Mouse (Mus musculus) small intestine, adult 2 months (tissue): ENCODE measurements around the gene Nt5dc3. TPM values are rescaled to one million over a fixed set of nuclear protein-coding genes. Genes with fewer than 3 reads are reported as not detected.

Source experiments
- H3K27ac ChIP-seq: fragments of 200-500 bp; 2 replicates; pipeline ENCODE4 v1.5.1; 2012; ENCODE audit warnings: low read depth, low read length, control low read depth, inconsistent platforms; ENCODE audit not compliant: insufficient read depth
- H3K27me3 ChIP-seq: fragments of 200-500 bp; 2 replicates; pipeline ENCODE4 v1.6.1; 2012; ENCODE audit warnings: mild to moderate bottlenecking, moderate library complexity, low read length, inconsistent platforms; ENCODE audit not compliant: control insufficient read depth, insufficient read depth
- H3K36me3 ChIP-seq: fragments of 200-500 bp; 2 replicates; pipeline ENCODE4 v1.6.1; 2012; ENCODE audit warnings: mild to moderate bottlenecking, low read length, control low read depth, inconsistent platforms; ENCODE audit not compliant: control insufficient read depth, insufficient read depth
- H3K4me1 ChIP-seq: fragments of 200-500 bp; 2 replicates; pipeline ENCODE4 v1.6.1; 2012; ENCODE audit warnings: low read length, inconsistent platforms, mixed read lengths; ENCODE audit not compliant: control insufficient read depth, insufficient read depth, insufficient read length
- H3K4me3 ChIP-seq: fragments of 200-500 bp; 2 replicates; pipeline ENCODE4 v1.5.1; 2012; ENCODE audit warnings: low read depth, mild to moderate bottlenecking, control low read depth, inconsistent platforms, low read length, moderate library complexity
- CTCF ChIP-seq: fragments of 200-500 bp; IDR thresholded peaks from 2 replicates; pipeline ENCODE4 v1.5.1; 2012; ENCODE audit warnings: low read depth, mild to moderate bottlenecking, control low read depth, inconsistent platforms, low read length, moderate library complexity, mixed read lengths; ENCODE audit not compliant: insufficient replicate concordance, insufficient read length; ENCODE audit errors: extremely low read depth
- POLR2A ChIP-seq: fragments of 200-500 bp; IDR thresholded peaks from 2 replicates; pipeline ENCODE4 v1.6.1; 2012; ENCODE audit warnings: low read depth, mild to moderate bottlenecking, control low read depth, inconsistent platforms, low read length, moderate library complexity
- WGBS: fragments of 180-500 bp; shearing (Covaris S2); methylation state at CpG from one replicate; pipeline ENCODE4 v1.1.7; 2018; 5-methylcytosine and 5-hydroxymethylcytosine counted together
- polyA plus RNA-seq: library from polyadenylated mRNA; depleted of rRNA; stranded (reverse); fragments of >200 nt; gene quantifications from 2 replicates; pipeline ENCODE4 v1.2.3, GENCODE M21; 2012

Nt5dc3 gene
- polyA plus RNA-seq, 1 experiment = 1.8 TPM

DNA sequence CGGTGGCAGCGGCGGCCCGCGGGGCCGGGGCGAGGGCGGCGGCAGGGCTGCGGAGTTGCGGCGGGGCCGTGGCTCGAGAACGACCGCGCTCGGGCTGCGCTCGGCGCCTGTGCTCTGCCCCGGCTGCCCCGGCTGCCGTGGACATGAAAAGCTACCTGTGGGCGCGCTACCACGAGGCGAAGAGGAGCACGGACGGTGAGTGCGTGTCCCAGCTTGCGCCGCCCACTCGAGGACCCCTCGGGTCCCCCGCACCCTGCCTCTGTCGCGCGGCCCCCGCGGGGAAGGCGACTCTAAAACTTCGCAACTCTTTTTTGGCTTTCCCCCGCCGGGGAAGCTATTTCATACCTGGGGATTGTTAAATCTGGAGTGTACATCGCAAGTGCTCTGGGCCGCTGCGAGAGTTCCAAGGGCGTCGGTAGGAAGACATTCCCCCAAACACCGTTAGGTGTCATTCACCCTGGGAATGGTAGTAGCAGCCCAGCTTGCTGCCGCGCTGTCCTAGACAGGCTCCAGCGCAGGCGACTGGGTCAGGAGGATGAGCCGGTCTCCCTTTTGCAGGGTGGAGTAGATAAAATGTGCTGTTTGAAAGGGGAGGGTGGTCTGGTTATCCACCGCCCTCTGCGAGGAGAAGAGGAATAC, 431 bp downstream of the Nt5dc3 start:
- TF ChIP-seq POLR2A = no peak
- peak; percentile 5; the same call in 1 of the 2 replicates for TF ChIP-seq CTCF
- H3K36me3 ChIP-seq = no peaks in the 10 kb centered on the region
- peak overlapping the region; percentile 64 for H3K4me3 ChIP-seq
- peaks cover 12% of the 10 kb centered on the region for H3K4me1 ChIP-seq
- H3K27ac ChIP-seq = 0 out of 2 replicates have a peak overlapping the region, but pooled peaks have one; percentile 4
- 1% methylated on average over 56 of the region's 58 CpGs for WGBS
- peaks cover 8% of the 10 kb centered on the region for H3K27me3 ChIP-seq

DNA sequence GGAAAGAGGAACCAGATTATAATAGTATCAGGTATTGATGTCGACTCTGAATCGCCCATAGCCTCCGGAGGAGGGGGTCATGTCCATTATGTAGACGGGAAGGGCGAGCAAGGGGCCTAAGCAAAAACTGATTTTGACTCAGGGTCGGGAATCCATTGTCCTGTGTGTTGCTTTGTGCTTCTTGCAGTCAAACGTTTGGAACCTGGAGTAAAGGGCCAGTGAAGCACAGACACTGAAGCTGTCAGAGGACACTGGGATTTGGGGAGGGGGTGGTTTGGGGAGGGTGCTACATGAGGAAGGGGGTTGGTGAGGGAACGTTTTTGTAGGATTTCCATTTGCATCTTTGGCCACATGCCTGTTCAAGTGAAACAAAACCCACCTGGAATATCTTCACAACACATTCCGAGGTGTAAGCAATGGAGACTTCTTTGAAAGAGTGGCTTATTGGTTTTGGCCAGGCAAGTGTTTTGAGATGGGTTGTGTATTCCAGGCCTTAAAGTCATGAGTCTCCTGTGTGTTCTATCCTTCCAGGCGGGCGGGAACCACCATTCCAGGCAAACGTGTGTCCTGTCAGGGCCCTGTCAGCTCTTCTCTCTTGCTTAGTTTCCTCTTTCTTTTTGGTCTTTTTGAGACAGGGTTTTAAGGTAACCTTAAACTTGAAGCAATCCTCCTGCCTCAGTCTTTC, 1.2 kb downstream of the Nt5dc3 start:
- TF ChIP-seq CTCF (no peak), POLR2A (no peak)
- Histone ChIP-seq H3K27me3 (peaks cover 8% of the 10 kb centered on the region), H3K36me3 (no peaks in the 10 kb centered on the region), H3K27ac (no peak overlapping the region), H3K4me3 (peak overlapping the region; percentile 64), H3K4me1 (peaks cover 12% of the 10 kb centered on the region)
- WGBS = 38% methylated on average over 12 of the region's 12 CpGs

DNA sequence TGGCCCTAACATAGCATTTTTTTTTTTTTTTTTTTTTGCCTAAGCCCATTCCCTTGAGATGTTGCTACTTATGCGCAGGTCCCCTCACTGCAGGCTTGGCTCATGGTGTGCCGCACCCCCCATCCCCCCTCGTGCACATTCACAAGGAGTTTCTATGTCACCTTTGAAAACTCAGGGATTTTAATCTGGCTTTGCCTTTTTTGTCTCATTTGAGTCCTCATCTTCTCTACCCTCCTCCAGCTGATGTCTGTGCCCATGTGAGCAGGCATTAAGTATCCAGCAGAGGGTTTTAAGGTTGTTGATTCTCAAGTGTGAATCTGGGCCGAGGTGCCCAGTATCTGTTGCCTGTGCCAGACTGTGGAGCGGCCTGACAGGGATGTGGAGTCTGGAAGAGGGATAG, 2.8 kb downstream of the Nt5dc3 start:
- TF ChIP-seq POLR2A (no peak), CTCF (no peak)
- no peaks in the 10 kb centered on the region for H3K36me3 ChIP-seq
- peaks cover 8% of the 10 kb centered on the region for H3K27me3 ChIP-seq
- 79% methylated on average over 5 of the region's 5 CpGs for WGBS
- H3K4me1 ChIP-seq = peaks cover 12% of the 10 kb centered on the region
- H3K4me3 ChIP-seq = no peak overlapping the region
- H3K27ac ChIP-seq = no peak overlapping the region

DNA sequence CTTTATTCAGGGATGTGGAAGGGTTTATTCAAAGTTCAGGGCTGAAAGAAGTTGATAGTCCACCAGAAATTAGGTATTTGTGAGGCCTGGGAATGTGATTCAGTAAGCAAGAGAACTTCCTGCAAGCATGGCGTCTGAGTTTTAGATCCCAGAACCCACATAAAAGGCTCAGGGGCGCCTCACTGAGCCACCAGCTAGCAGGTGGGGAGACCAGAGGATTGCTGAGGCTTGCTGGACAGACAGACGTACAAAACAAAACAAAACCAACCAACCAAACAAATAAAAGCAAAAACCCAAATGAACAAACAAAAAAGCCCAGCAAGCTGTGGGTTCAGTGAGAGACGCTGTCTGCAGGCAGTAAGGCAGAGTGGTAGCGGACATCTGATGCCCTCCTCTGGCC, 3.9 kb downstream of the Nt5dc3 start:
- no peak overlapping the region for H3K4me3 ChIP-seq
- peaks cover 8% of the 10 kb centered on the region; the same call in 1 of the 2 replicates for H3K27me3 ChIP-seq
- no peak overlapping the region for H3K27ac ChIP-seq
- WGBS = 72% methylated on average over 5 of the region's 5 CpGs
- peaks cover 10% of the 10 kb centered on the region for H3K4me1 ChIP-seq
- TF ChIP-seq CTCF = no peak
- no peaks in the 10 kb centered on the region for H3K36me3 ChIP-seq

DNA sequence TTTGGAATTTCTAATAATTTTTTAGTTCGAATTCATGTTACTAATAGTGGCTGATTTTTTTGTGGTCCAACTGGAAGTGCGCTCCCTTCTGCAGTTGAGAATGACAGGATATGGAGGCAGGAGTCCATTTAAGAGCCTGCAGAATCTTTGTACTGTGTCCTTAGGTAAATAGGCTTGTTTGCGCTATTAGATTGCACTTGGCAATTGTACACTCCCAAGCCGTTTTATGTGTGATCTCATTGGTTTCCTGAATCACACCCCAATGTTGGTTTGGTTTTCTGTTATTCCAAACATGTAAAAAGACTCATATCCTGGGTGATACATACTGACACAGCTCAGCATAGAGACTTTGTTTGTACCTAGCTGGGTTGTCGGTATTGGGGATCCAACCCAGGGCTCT, 4.8 kb downstream of the Nt5dc3 start:
- H3K4me1 ChIP-seq = peaks cover 4% of the 10 kb centered on the region
- TF ChIP-seq POLR2A (no peak), CTCF (no peak)
- peaks cover 8% of the 10 kb centered on the region; the same call in 1 of the 2 replicates for H3K27me3 ChIP-seq
- no peaks in the 10 kb centered on the region for H3K36me3 ChIP-seq
- 32% methylated on average over 5 of the region's 5 CpGs for WGBS
- no peak overlapping the region for H3K4me3 ChIP-seq
- H3K27ac ChIP-seq = no peak overlapping the region

DNA sequence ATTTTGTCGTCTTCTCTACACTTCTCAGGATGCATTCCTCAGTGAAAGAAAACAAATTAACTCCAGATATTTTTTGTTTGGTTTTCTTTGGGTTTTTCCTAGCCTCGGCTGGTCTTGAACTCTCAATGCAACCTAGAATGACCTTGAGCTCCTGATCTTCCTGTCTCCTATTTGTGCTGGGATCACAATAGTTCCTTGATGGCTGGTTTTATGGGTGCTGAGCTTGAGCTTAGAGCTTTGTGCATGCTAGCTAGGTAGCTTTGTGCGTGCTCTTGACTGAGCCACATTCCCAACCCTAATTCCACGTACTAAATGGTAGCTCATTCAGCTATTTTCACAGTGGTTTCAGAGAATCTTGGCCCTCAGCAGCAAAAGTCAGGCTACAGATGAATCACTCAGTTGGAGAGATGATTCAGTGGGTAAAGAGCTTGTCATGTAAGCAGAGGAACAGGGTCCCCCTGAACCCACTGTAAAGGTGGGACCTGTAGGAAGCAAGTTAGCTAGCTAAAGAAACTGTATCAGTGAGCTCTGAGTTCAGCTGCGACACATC, 5.4 kb downstream of the Nt5dc3 start:
- Histone ChIP-seq H3K27ac (no peak overlapping the region), H3K27me3 (peaks cover 8% of the 10 kb centered on the region; the same call in 1 of the 2 replicates), H3K36me3 (no peaks in the 10 kb centered on the region), H3K4me1 (peaks cover 3% of the 10 kb centered on the region), H3K4me3 (no peak overlapping the region)
- WGBS = 88% methylated on average over 5 of the region's 5 CpGs
- TF ChIP-seq CTCF = no peak
- no peak for TF ChIP-seq POLR2A

DNA sequence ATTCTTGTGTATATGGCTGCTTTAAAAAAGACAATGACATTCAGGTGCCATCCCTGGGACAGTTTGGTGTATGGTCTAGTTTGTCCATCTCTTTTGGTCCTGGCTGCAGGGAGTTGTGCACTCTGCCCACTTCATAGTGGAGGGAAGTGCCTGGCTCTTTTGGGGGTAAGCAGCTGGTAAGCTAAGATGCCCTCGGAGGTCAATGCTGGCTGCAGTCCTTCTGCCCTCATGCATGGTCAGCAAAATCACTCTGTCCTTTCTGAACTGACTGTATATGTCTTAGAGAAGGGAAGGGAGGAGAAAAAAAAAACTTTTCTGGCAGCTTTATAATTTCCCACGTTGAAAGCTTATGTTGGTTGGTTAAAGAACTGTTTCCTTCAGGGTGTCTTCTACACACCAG, 6.6 kb downstream of the Nt5dc3 start:
- 68% methylated on average over 2 of the region's 2 CpGs for WGBS
- H3K27me3 ChIP-seq = no peaks in the 10 kb centered on the region
- no peak overlapping the region for H3K4me3 ChIP-seq
- TF ChIP-seq CTCF (no peak), POLR2A (no peak)
- H3K36me3 ChIP-seq = no peaks in the 10 kb centered on the region
- no peak overlapping the region for H3K27ac ChIP-seq
- H3K4me1 ChIP-seq = no peaks in the 10 kb centered on the region
